ENCODE assay signal across 8 mouse cellular contexts in genomic region chr5:33629301-33629987, GRCm38 (mm10). TPM values are rescaled to one million over a fixed set of nuclear protein-coding genes. Genes with fewer than 3 reads are reported as not detected.
A peak's percentile ranks its signal among the peaks of the same experiment; 100 is the strongest.
DNase-seq lines count a peak whose midpoint lies in the region; ATAC-seq lines count a peak whose summit lies in the region.

Gene Fam53a (minus strand): TSS chr5:33629635.
Gene Gm9903 (plus strand): TSS chr5:33629925.

- H3K4me1 ChIP-seq in hindbrain, embryonic 11.5 days (replicated peaks; ENCODE audit: control insufficient read depth, insufficient read depth, low read length), result no peaks in the 10 kb centered on the region

- no peaks in the 10 kb centered on the region for H3K27me3 ChIP-seq in hindbrain, embryonic 11.5 days (ENCODE audit: control insufficient read depth, insufficient read depth, low read length)

- H3K4me2 ChIP-seq in hindbrain, embryonic 11.5 days (replicated peaks; ENCODE audit: low read depth, low read length), result peak within 1 kb of the TSS; percentile 82

- peak; percentile 95 for ATAC-seq in hindbrain, embryonic 11.5 days (ENCODE audit: low FRiP score)

- DNase-seq in NIH3T3 (ENCODE audit: low read depth), result peak; percentile 99
- DNase-seq in cerebellum, adult 9-11 months, result peak; percentile 100
- peak; percentile 98 to 100 for DNase-seq in frontal cortex, adult 2 months (ENCODE audit: extremely low spot score in 1 of 2, low spot score in 1 of 2)
- peak; percentile 99 for DNase-seq in hindbrain, embryonic 11.5 days (ENCODE audit: low spot score)
- DNase-seq in layer of hippocampus, postnatal 14 days (ENCODE audit: low spot score in 2 of 2), result peak; percentile 99 to 100
- peak; percentile 100 for DNase-seq in lung, postnatal 10 days
- DNase-seq in ovary, postnatal 14 days (ENCODE audit: low spot score), result peak; percentile 99
- peak; percentile 100 for DNase-seq in thymus, postnatal 10 days (ENCODE audit: low spot score in 2 of 2)

- peak within 1 kb of the TSS; percentile 83 for H3K27ac ChIP-seq in hindbrain, embryonic 11.5 days (ENCODE audit: low read depth, low read length)

- no peaks in the 10 kb centered on the region for H3K9me3 ChIP-seq in hindbrain, embryonic 11.5 days (ENCODE audit: control insufficient read depth, low read length)

- H3K4me3 ChIP-seq in hindbrain, embryonic 11.5 days (ENCODE audit: low read depth, low read length), result peak within 1 kb of the TSS; percentile 75

- H3K9ac ChIP-seq in hindbrain, embryonic 11.5 days (ENCODE audit: low read depth, low read length), result peak within 1 kb of the TSS; percentile 70

- no peaks in the 10 kb centered on the region for H3K36me3 ChIP-seq in hindbrain, embryonic 11.5 days (ENCODE audit: control insufficient read depth, insufficient read depth, low read length)

- WGBS in hindbrain, embryonic 11.5 days, result 0% methylated on average over 76 of the region's 99 CpGs

RNA-seq across cellular contexts. Expression of gene Fam53a, which starts in this region (rescaled TPM):
- polyA plus RNA-seq in frontal cortex, adult 2 months (2012; rRNA removed), result 18.8 and 20.1 TPM in 2 replicates
- polyA plus RNA-seq in hindbrain, embryonic 11.5 days (2014; fragmentation: Nextera tagmentation; extraction: Ambion mirVana), result 50.3 and 52.3 TPM in 2 replicates
- total RNA-seq in layer of hippocampus, postnatal 14 days (2021), result 10 to 100 TPM; 25.5 to 27.1 TPM

RNA-seq across cellular contexts. Expression of gene Gm9903, which starts in this region (rescaled TPM):
- 0.61 and 0.72 TPM in 2 replicates for polyA plus RNA-seq in frontal cortex, adult 2 months (2012; rRNA removed)
- 0.66 and 0.94 TPM in 2 replicates for polyA plus RNA-seq in hindbrain, embryonic 11.5 days (2014; fragmentation: Nextera tagmentation; extraction: Ambion mirVana)
- total RNA-seq in layer of hippocampus, postnatal 14 days (2021), result under 1 TPM; 0.64 to 0.92 TPM

Comparison
In these comparisons a context has a peak if more than half of its experiments do, and no peak if none do; other contexts are left out.
1. Peak in every context shown above with its lines: DNase-seq, ATAC-seq, H3K4me3 ChIP-seq and H3K27ac ChIP-seq.